Mouse (Mus musculus) erythroblast, embryonic 14.5 days (primary cell): Measurements from ENCODE around the gene Sass6.

Source experiments
- GATA1 ChIP-seq: IDR thresholded peaks from 2 replicates; pipeline ENCODE4 v1.6.1; 2012; ENCODE audit warnings: low read length, inconsistent platforms, mixed read lengths
- TAL1 ChIP-seq: IDR thresholded peaks from 3 replicates; pipeline ENCODE4 v1.6.1; 2012; ENCODE audit warnings: low read length, inconsistent platforms, mixed read lengths

GRCm38 (mm10) chr3:116641811-116642371 lies 47.1 kb downstream of the Sass6 start:
- TF ChIP-seq TAL1 (no peak), GATA1 (no peak)
